Mouse (Mus musculus) kidney, adult 18-20 months (tissue): Measurements from ENCODE around the gene Olfr312.
"Not testable (repeated sequence)": the region's sequence is repeated elsewhere in the genome, so short reads cannot be mapped to it uniquely, and the experiment has no call there.

ENCODE experiments used
- DNase-seq: peaks from one replicate; pipeline ENCODE4 v3.0.0; 2021

The Olfr312 gene

GRCm38 (mm10) chr11:58828937-58829336, at the start of gene Olfr312:
Gene Olfr312, plus strand, starts transcription at chr11:58829237.
- DNase-seq = not testable (repeated sequence)

DNA sequence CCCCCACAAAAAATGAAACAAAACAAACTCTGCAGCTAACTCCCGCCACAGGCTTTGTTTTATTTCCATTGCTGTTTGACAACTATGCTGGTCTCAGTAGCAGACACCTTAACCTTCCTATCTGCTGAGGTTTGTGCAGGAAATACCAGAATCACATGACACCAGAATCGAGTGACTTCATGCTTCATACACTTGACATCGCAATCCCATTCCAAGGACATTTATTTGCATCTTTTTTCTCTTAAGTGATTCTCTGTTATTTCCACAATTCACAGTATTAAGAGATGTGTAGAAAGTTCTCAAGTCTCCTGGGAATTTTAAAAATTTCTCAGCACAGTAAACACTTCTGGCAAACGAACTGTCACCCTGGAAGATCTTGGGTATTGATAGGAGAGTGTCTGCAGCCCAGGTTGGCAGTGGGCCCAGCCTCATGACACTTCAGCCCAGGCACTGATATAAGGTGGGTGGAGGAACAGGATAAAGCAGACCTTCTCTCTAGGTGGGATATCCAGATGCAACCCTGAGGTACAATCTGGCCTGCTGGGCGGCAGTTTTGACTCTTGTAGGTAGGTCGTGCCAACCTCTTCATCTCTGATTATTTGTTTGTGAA, 46.5 kb upstream of the Olfr312 start, which contains the start of gene Olfr314:
Gene Olfr314 (plus strand): TSS at position 473 of the 610 bp plus-strand sequence.
- DNase-seq = no peak

GRCm38 (mm10) chr11:58784182-58784581, 44.9 kb upstream of the Olfr312 start:
- no peak for DNase-seq

- DNase-seq = no peak
Measured at GRCm38 (mm10) chr11:58787651-58788050, 41.4 kb upstream of the Olfr312 start.

- DNase-seq = no peak
Measured at GRCm38 (mm10) chr11:58788346-58788745, 40.7 kb upstream of the Olfr312 start.

GRCm38 (mm10) chr11:58789532-58789931, 39.5 kb upstream of the Olfr312 start:
- no peak for DNase-seq

DNA sequence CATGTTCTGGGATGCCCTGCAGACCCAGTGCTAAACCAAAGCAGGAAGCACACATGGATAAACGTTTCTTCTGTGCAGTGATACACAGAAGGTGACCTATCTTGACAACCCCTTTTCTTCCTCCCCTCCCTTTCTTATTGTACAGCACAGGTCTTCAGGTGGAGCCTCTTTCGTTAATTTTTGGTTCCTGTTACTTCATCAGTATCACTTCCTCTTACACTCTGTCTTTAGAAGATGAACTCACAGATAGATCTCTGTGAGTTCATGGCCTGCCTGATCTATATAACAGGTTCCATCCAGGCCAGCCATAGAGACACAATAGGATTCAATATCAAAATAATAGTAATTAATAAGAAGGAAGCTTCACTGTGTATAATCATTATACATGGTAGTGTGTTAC, 39.0 kb upstream of the Olfr312 start:
- DNase-seq = no peak

DNA sequence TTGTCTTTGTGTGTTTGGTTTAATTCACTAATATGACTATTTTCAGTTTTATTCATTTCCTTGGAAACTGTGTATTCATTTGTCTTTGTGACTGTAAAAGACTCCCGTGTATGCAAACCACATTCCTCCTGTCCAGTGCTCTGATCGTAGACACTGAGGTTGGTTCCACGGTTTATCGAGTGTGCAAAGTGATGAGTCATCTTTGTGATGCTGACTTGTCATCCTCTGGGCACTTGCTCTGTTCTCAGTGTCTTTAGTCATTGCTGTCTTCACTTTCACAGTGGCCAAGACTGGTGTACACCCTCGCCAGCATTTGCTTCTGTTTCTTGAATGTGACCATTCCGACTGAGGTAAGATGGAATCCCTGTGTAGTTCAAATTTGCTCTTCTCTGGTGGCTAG, 38.4 kb upstream of the Olfr312 start:
- DNase-seq = no peak

DNA sequence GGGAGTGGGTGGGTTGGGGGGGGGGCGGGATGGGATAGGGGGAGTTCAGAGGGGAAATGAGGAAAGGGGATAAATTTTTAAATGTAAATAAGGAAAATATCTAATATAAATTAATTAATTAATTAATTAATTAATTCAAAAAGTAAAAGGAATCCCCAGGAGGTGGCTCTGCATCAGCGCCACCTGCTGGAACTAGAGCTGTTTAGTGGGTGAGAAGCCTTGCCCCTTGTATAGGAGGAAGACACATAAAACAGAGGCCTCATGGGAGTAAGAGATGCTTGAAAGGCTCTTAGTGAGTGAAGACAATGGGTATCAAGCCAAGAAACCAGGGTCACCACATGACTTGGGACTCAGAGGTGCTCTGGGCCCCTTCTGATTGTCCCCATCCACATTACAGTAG, 33.2 kb upstream of the Olfr312 start:
- DNase-seq = no peak

- DNase-seq = no peak
Measured at GRCm38 (mm10) chr11:58796850-58797249, 32.2 kb upstream of the Olfr312 start.

DNA sequence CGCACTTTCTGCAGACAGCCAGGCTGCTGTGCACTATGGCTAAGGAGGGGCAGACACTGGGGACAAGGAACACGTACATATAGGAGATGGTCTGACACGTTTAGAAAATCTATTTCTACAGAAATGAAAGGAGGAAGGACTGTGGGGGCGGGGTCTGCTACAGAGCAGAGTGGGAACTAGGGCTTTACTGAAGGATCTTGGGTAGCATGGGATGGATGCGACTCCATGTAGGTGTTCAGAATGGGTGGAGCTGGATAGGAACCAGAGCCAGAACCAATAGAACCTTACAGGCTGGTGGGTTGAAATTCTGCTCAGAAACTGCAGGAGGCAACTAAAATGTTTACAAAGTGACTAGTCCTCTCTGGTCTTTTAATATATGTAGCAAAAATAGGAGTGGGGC, 29.3 kb upstream of the Olfr312 start:
- no peak for DNase-seq

DNA sequence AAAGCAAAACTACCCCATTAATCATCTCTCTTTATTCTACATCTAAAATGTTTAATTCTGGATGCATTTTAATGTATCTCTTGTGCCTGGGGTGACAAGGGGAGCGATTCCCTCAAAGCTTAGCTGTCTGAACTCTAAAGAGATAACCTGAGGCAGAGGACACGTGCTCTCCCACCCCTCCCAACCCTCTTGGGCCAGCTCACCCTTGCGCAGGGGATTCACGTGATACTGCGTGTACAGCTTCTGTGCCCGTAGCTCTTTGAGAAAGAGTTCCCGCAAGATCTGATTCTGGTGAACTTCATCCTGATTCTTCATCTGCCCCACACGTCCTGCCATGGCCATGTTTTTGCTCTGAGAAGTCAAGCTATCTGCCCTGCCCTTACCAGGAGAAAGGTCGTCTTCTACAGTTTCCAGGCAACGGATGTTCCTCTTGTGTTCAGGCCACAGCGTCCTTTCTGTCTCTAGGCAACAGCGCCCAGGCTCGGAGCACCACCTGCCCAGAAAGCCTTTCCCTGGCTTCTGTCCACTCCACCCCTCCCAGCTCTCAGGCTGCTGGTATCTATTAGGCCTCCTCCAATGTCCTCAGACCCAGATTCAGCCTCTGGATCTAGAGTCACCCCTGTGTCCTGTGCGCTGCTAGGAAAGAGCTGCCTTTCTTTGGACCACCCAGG, 27.3 kb upstream of the Olfr312 start, which contains the start of gene Fam183b:
Gene Fam183b (minus strand): TSS at position 403 of the 671 bp plus-strand sequence.
- no peak for DNase-seq

- DNase-seq = no peak
Measured at GRCm38 (mm10) chr11:58803871-58804270, 25.2 kb upstream of the Olfr312 start.

- no peak for DNase-seq
Measured at GRCm38 (mm10) chr11:58804393-58804792, 24.6 kb upstream of the Olfr312 start.

DNA sequence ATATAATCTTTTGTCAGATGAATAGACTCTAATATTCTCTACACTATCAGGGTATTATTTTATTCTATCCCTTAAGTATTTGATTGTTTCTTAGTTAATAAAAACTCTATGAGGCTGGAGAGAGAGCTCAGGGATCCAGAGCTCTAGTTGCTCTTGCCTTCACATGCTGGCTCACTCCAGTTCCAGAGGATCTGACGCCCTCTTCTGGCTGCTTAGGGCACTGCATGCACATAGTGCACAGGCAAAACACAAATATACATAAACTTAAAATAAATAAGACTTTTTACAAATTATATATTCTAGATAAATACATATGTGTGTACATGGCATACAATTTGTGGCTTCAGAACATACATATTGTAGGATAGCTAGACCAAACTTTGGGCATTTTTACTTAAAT, 17.0 kb upstream of the Olfr312 start:
- DNase-seq = no peak

DNA sequence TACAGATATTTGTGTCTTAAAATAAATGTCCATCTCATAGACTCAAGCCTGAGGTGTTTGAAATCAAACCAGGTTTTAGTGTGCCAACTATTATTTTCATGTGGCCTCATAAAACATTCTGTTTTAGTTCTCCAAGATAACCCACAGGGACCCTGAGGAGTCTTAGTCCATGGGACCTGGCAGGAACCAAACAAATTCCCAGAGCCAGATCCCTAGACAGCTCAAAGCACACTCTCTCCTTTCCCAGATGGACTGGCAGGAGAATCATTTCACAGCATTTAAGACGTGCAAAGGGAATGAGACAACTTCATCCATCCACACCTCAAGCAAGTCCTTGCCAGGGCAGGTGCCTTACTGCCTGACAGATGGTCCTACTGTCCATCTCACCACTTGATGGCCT, 14.3 kb upstream of the Olfr312 start, which contains the start of gene Olfr313:
Gene Olfr313 (plus strand): TSS at position 301 of the 400 bp plus-strand sequence.
- not testable (repeated sequence) for DNase-seq

- DNase-seq = no peak
Measured at GRCm38 (mm10) chr11:58815676-58816075, 13.4 kb upstream of the Olfr312 start.

DNA sequence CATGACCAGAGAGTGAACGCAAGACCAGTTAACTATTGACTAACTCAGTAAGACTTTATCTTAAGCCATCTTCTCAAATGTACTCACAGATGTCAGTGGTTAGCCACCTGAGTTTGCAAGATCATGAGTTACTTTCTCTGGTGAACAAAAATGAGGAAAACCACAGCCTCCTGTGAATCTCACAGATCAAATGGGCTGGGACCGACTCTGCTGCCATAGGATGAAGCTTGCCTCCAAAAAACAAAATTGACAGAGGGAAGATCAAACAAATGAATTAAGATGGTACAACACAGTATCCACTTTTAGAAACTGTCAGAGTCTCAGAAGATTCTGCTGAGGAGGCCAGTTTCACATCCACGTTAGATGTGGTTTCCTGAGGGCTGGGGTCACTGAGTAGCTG, 727 bp downstream of the Olfr312 start:
- no peak for DNase-seq

DNA sequence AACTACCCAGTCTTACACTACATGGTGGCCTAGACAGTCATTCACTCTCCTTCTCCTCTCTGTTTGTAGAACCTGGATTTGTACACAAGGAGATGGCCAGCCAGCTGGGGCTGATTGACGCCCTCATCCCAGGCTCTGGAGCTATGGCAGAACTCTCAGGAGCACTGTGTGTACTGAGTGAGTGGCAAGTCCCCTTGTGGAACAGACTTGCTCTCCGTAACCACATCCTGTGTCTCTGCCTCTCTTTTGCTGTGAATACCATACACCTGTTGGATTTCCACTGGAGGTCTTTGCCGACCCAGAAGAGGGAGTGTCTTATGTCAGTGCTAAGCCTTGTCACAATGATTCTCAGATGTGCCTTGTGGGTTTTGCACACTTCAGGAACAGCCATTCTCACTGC, 3.5 kb downstream of the Olfr312 start:
- DNase-seq = not testable (repeated sequence)

DNA sequence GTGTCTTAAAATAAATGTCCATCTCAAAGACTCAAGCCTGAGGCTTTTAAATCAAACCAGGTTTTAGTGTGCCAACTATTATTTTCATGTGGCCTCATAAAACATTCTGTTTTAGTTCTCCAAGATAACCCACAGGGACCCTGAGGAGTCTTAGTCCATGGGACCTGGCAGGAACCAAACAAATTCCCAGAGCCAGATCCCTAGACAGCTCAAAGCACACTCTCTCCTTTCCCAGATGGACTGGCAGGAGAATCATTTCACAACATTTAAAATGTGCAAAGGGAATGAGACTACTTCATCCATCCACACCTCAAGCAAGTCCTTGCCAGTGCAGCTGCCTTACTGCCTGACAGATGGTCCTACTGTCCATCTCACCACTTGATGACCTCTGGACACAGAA, 9.9 kb downstream of the Olfr312 start, which contains the start of gene Olfr311:
Gene Olfr311 (plus strand): TSS at position 301 of the 400 bp plus-strand sequence.
- DNase-seq = not testable (repeated sequence)

GRCm38 (mm10) chr11:58846919-58847461, 18.0 kb downstream of the Olfr312 start, which contains the start of gene Gm12258:
Gene Gm12258, plus strand, starts transcription at chr11:58847158.
- DNase-seq = peak; percentile 83

GRCm38 (mm10) chr11:58847636-58848035, 18.6 kb downstream of the Olfr312 start:
- no peak for DNase-seq

DNA sequence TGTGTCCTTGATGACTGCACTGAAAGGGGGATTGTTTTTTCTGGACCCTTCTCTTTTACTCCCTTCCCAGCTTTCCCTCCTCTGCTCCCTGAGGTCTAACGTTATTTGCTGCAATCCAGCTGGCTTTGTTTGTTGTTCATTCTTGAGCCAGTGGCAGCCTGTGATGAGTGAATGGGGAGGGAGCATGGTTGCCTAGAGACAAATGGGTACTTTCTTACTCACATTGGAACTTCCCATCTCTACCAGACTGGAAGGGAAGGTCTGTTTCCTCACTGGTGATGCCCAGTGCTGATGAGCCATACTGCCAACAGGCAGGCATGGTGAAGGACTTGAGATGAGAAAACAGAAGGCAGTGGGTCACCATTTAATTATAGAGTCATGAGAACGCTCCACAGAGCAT, 20.7 kb downstream of the Olfr312 start:
- no peak for DNase-seq

DNA sequence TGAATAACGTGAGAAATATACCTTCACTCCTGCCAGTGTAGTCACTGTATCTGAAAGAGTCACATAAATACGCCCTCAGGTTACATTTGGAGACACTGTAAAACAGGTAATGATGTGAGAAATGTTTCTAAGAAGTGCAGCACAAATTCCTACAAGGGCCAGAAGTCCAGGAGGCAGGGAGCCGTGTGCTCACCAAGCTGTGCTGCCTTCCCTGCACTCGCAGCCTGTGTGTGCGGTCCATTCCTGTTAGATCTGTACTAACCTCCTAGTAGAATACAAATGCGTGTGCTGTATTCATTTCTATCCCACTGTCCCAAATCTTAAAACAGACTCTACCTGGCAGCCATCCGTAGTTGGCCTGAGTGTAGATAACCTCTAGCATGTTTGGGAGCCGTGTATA, 31.7 kb downstream of the Olfr312 start:
- no peak for DNase-seq
